Mouse (Mus musculus) CD4-positive naive resting alpha-beta T cell, adult 57 days (primary cell): ENCODE results near the gene Fgl2. TPM values are rescaled to one million over a fixed set of nuclear protein-coding genes. Genes with fewer than 3 reads are reported as not detected.

Experiments
- total RNA-seq: library from RNA; stranded (reverse); gene quantifications from one replicate; pipeline ENCODE4 v1.2.4, GENCODE M21; 2023

Fgl2 gene
- total RNA-seq = 2.0 TPM

DNA sequence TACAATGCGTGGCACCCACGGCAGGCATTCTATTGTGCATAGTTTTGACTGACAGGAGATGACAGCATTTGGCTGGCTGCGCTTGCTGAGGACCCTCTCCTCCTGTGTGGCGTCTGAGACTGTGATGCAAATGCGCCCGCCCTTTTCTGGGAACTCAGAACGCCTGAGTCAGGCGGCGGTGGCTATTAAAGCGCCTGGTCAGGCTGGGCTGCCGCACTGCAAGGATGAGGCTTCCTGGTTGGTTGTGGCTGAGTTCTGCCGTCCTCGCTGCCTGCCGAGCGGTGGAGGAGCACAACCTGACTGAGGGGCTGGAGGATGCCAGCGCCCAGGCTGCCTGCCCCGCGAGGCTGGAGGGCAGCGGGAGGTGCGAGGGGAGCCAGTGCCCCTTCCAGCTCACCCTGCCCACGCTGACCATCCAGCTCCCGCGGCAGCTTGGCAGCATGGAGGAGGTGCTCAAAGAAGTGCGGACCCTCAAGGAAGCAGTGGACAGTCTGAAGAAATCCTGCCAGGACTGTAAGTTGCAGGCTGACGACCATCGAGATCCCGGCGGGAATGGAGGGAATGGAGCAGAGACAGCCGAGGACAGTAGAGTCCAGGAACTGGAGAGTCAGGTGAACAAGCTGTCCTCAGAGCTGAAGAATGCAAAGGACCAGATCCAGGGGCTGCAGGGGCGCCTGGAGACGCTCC, at the start of gene Fgl2:
Gene Fgl2, plus strand, starts transcription at position 150 of the 687 bp plus-strand sequence.

DNA sequence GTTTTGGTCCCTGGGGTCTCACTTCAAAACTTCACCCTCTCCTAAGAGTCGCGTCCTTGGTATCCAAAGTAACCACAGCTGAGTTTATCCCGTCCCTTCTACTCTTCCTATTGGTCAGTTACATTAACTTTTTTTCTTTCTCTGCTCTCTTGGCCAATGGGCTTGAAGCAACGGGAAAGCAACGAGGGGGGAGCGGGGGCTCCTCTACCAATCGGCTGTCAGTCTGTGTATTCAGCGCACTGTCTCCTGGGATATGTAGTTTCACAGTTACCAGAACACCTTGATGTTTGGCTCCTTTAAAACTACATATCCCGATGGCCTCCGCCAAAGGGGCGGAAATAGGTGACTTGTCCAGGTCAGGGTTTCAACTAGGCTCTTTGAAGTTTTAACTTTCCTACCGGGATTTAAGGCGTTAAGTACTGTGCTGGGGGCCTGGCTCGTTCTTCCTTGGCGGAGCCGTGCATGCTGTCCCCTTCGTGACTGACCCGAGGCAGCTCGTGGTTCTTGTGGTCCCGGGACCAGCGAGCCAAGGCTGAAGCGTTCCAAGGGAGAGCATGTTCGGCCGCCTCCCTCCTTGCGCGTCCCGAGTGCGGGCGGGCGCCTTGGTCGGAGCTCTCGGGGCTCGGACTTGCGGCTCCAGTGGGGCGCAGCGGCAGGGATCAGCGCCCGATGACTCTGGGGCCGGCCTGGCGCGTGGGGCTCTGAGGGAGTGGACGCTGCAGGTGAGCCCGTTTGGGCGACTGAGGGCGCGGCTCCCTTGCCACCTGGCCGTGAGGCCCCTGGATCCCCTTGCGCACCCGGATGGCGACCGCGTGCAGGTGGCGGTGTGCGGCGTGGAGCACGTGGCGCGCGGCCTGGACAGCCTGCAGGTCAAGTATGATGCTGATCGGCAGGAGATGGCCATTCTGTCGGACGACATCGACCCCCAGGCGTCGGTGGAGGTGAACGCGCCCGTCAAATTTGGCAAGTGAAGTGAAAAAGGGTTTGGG, 52.5 kb downstream of the Fgl2 start, which contains the start of the genes Ccdc146 and Fam185a:
Gene Ccdc146, minus strand, starts transcription at position 64 of the 989 bp plus-strand sequence.
Gene Fam185a, plus strand, starts transcription at position 345 of the 989 bp plus-strand sequence.

Other genes starting within 250 kb of the Fgl2 start
- gene Gsap, start 186.4 kb upstream of the Fgl2 start, total RNA-seq = 10.6 TPM
- not detected for gene Ccdc146, start 52.0 kb downstream of the Fgl2 start, total RNA-seq
- 3.6 TPM for gene Fam185a, start 52.3 kb downstream of the Fgl2 start, total RNA-seq
- not detected for gene Lrrc17, start 170.9 kb downstream of the Fgl2 start, total RNA-seq